In the genomic region with DNA sequence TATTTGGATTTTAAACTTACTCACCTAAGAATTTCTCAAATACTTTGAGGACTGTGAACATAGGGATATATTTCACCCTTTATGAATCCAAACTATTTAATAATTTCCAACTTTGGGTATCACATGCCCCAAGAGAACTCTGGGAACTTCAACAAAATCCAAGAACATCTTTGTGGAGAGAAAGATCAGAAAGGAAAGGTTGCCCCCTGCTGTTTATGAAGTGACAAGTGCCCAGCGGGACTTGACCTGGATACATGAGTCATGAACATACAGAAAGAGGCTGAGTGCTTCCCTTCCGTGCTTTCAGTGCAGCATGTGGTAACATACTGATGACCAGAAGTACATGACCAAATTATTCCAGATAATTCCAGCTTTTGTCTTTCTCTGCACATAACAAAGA, we compare ENCODE assay signal across 8 mouse cellular contexts.
A peak's percentile ranks its signal among the peaks of the same experiment; 100 is the strongest.
DNase-seq lines count a peak whose midpoint lies in the region; ATAC-seq lines count a peak whose summit lies in the region.

No protein-coding gene starts in this region.

- peaks cover 9% of the 10 kb centered on the region for H3K9me3 ChIP-seq in heart, embryonic 12.5 days (replicated peaks)

- H3K27ac ChIP-seq in heart, embryonic 12.5 days (ENCODE audit: poor library complexity, severe bottlenecking), result no peak overlapping the region

- H3K36me3 ChIP-seq in heart, embryonic 12.5 days, result no peaks in the 10 kb centered on the region

- ATAC-seq in frontal cortex, adult (ENCODE audit: low TSS enrichment), result peak; percentile 92
- ATAC-seq in heart, embryonic 12.5 days (ENCODE audit: insufficient number of reproducible peaks, low FRiP score), result 0 out of 2 replicates have a peak, but pooled peaks have one; percentile 36

- no peaks in the 10 kb centered on the region for H3K27me3 ChIP-seq in heart, embryonic 12.5 days (replicated peaks)

- H3K4me3 ChIP-seq in heart, embryonic 12.5 days, result no peak overlapping the region

- 18% methylated on average over 2 of the region's 2 CpGs for WGBS in heart, embryonic 12.5 days

- intact Hi-C loops in left cerebral cortex, postnatal 14 days (cut with DNase I), result loop anchor here (5.0 kb wide), 1 partner anchor 196 kb away; no protein-coding TSS in a partner anchor

- H3K9ac ChIP-seq in heart, embryonic 12.5 days, result no peak overlapping the region

- H3K4me2 ChIP-seq in heart, embryonic 12.5 days, result no peak overlapping the region

- no peaks in the 10 kb centered on the region for H3K4me1 ChIP-seq in heart, embryonic 12.5 days (replicated peaks)

- no peak for DNase-seq in frontal cortex, postnatal 14 days (ENCODE audit: low spot score in 2 of 2)
- peak; percentile 57 for DNase-seq in 3134 (ENCODE audit: extremely low read depth, insufficient read length, low spot score)
- peak; percentile 48 for DNase-seq in adrenal gland, postnatal 10 days
- peak; percentile 19 to 25 for DNase-seq in left cerebral cortex, postnatal 14 days (ENCODE audit: low spot score in 2 of 2)
- DNase-seq in right cerebral cortex, postnatal 10 days (ENCODE audit: low spot score in 2 of 2), result peak; percentile 25 to 26
- DNase-seq in thymus, adult 18-20 months, result no peak

Comparison
In these comparisons a context has a peak if more than half of its experiments do, and no peak if none do; other contexts are left out.
1. DNase-seq: peak in 3134 (single experiment), adrenal gland, postnatal 10 days (single experiment), left cerebral cortex, postnatal 14 days (2 of 2) and right cerebral cortex, postnatal 10 days (2 of 2); none in frontal cortex, postnatal 14 days (0 of 2) and thymus, adult 18-20 months (0 of 2).